ENCODE assay signal across 13 mouse cellular contexts in the genomic region with DNA sequence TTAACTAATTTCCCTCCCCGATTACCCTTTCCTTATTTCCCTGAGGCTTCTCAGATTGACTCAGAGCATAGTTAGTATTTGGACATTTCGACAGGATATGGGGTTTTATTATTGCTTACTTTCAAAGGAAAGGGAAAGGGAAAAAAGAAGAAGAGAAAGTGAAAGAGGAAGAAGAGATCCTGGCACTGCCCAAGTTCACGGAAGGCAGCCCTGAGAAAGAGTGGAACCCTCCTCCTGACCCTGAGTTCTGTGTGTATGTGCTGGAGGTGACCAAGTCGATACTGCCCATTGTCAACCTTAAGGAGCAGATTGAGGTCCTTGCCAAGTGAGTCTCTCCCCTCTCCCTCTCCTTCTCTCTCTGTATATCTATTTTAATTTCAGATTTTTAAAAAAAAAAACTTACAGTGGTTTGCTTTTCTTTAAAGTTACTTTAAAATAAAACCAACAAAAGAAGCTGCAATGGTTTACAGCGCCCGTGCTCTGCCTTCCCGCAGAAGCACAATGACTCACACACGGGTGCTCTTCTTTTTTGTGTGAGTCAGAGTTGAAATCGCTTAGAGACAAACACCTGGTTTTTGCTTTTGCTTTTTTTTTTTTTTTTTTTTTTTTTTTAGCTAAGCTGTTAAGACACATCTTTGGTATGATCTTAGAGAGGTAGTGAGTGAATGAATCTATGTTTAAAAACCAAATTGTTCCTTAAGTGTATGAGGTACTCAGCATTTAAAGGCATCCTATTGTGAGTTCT.
DNase-seq lines count a peak whose midpoint lies in the region; ATAC-seq and TF ChIP-seq lines count a peak whose summit lies in the region.
"Had no signal": no experiment of that assay in that cellular context is flagged by ENCODE, and none has a peak within 500 bp of the region (broad histone marks: within the 10 kb centered on the region; RNA-seq: fewer than 3 reads in every experiment).

No protein-coding gene starts in this region.

- no peak for TF ChIP-seq CTCF in liver, postnatal 0 days (IDR thresholded peaks at IDR 0.05; ENCODE audit: low read depth)

- H3K4me1 ChIP-seq in liver, postnatal 0 days (ENCODE audit: insufficient read depth) = no peaks in the 10 kb centered on the region; the same call in 1 of the 2 replicates
- no peaks in the 10 kb centered on the region for H3K4me1 ChIP-seq in liver, embryonic 11.5 days (replicated peaks; ENCODE audit: control insufficient read depth, insufficient read depth, low read length)
- H3K4me1 ChIP-seq: embryonic facial prominence, embryonic 10.5 days; forebrain, embryonic 15.5 days had no signal

- ATAC-seq in liver, postnatal 0 days = no peak
- no peak for ATAC-seq in liver, embryonic 11.5 days (replicated peaks; ENCODE audit: low FRiP score)
- peak; percentile 87 for ATAC-seq in megakaryocyte, adult 5-6 weeks (ENCODE audit: poor library complexity, severe bottlenecking)
- ATAC-seq: forebrain, embryonic 15.5 days; midbrain, embryonic 16.5 days had no signal

- 42% methylated on average over 9 of the region's 9 CpGs for WGBS in liver, postnatal 0 days (ENCODE audit: insufficient replicate concordance)
- 71% methylated on average over 9 of the region's 9 CpGs for WGBS in liver, embryonic 11.5 days

- H3K27ac ChIP-seq in liver, postnatal 0 days (ENCODE audit: low read depth) = 0 out of 2 replicates have a peak overlapping the region, but pooled peaks have one; percentile 7
- no peak overlapping the region for H3K27ac ChIP-seq in liver, embryonic 11.5 days (ENCODE audit: low read depth, low read length)
- H3K27ac ChIP-seq: embryonic facial prominence, embryonic 10.5 days; forebrain, embryonic 15.5 days; liver, embryonic 14.5 days had no signal

- no peaks in the 10 kb centered on the region for H3K9me3 ChIP-seq in liver, postnatal 0 days (ENCODE audit: low read length)
- H3K9me3 ChIP-seq in liver, embryonic 11.5 days (ENCODE audit: control insufficient read depth, low read length) = no peaks in the 10 kb centered on the region
- H3K9me3 ChIP-seq: embryonic facial prominence, embryonic 10.5 days; forebrain, embryonic 15.5 days had no signal

- DNase-seq in liver, postnatal 0 days = no peak
- no peak for DNase-seq in liver, embryonic 11.5 days (ENCODE audit: low spot score)
- DNase-seq in MN1 (ENCODE audit: low spot score) = peak; percentile 8
- DNase-seq in thymus, postnatal 14 days = peak; percentile 51
- no peak for DNase-seq in embryo, embryonic 10.5 days (ENCODE audit: low spot score)
- no peak for DNase-seq in testis, postnatal 14 days (ENCODE audit: low spot score)
- DNase-seq in cerebellum, adult 9-11 months = no peak
- DNase-seq: kidney, adult 11 months had no signal

- H3K4me2 ChIP-seq in liver, postnatal 0 days (ENCODE audit: low read depth, low read length) = peak overlapping the region; percentile 57
- no peak overlapping the region for H3K4me2 ChIP-seq in liver, embryonic 11.5 days
- H3K4me2 ChIP-seq: forebrain, embryonic 15.5 days had no signal

- H3K9ac ChIP-seq in liver, postnatal 0 days (replicated peaks) = no peak overlapping the region
- H3K9ac ChIP-seq in liver, embryonic 11.5 days (ENCODE audit: low read depth, low read length) = no peak overlapping the region
- H3K9ac ChIP-seq: forebrain, embryonic 15.5 days; liver, embryonic 14.5 days had no signal

- peak overlapping the region; percentile 12; the same call in 1 of the 2 replicates for H3K4me3 ChIP-seq in liver, postnatal 0 days (ENCODE audit: low read depth, low read length)
- H3K4me3 ChIP-seq in liver, embryonic 11.5 days (ENCODE audit: low read depth, low read length) = no peak overlapping the region
- H3K4me3 ChIP-seq: embryonic facial prominence, embryonic 10.5 days; forebrain, embryonic 15.5 days had no signal

- H3K27me3 ChIP-seq in liver, postnatal 0 days (ENCODE audit: insufficient read depth, low read length) = no peaks in the 10 kb centered on the region
- H3K27me3 ChIP-seq in liver, embryonic 11.5 days (replicated peaks; ENCODE audit: control insufficient read depth, insufficient read depth, low read length) = no peaks in the 10 kb centered on the region
- H3K27me3 ChIP-seq: forebrain, embryonic 15.5 days had no signal

- H3K36me3 ChIP-seq in liver, postnatal 0 days (replicated peaks; ENCODE audit: insufficient read depth, low read length) = no peaks in the 10 kb centered on the region
- no peaks in the 10 kb centered on the region for H3K36me3 ChIP-seq in liver, embryonic 11.5 days (ENCODE audit: control insufficient read depth, insufficient read depth, low read length)
- H3K36me3 ChIP-seq: embryonic facial prominence, embryonic 10.5 days; forebrain, embryonic 15.5 days had no signal

- TF ChIP-seq EP300 in liver, postnatal 0 days (IDR thresholded peaks at IDR 0.05; ENCODE audit: low read depth) = no peak

Comparison
In these comparisons a context has a peak if more than half of its experiments do, and no peak if none do; other contexts are left out.
1. DNase-seq: peak in MN1 (single experiment) and thymus, postnatal 14 days (single experiment); none in liver, postnatal 0 days (single experiment), liver, embryonic 11.5 days (single experiment), embryo, embryonic 10.5 days (single experiment), testis, postnatal 14 days (single experiment) and cerebellum, adult 9-11 months (single experiment).